Mouse (Mus musculus): ENCODE measurements around the gene Fancg.

GRCm38 (mm10) chr4:42973868-42974267 is 36.4 kb downstream of the Fancg start:
- TF ChIP-seq POLR2A (IDR thresholded peaks at IDR 0.05; ENCODE audit: borderline replicate concordance, extremely low read depth, insufficient read depth, insufficient read length, poor library complexity, severe bottlenecking) (no peak), CTCF (IDR thresholded peaks at IDR 0.05; ENCODE audit: borderline replicate concordance, extremely low read depth, insufficient read depth, insufficient read length) (no peak)

Data from brain, embryonic 14.5 days (tissue).